14 mouse cellular contexts compared by ENCODE assay signal in genomic region chr2:72031717-72032116, GRCm38 (mm10). TPM values are rescaled to one million over a fixed set of nuclear protein-coding genes. Genes with fewer than 3 reads are reported as not detected.
"Had no signal": no experiment of that assay in that cellular context is flagged by ENCODE, and none has a peak within 500 bp of the region (broad histone marks: within the 10 kb centered on the region; RNA-seq: fewer than 3 reads in every experiment).

No protein-coding gene starts in this region.

- H3K9me3 ChIP-seq: limb, embryonic 10.5 days; liver, embryonic 15.5 days; midbrain, embryonic 15.5 days; neural tube, embryonic 12.5 days had no signal

- ATAC-seq: midbrain, embryonic 15.5 days had no signal

- H3K4me2 ChIP-seq: liver, embryonic 11.5 days; liver, embryonic 15.5 days; midbrain, embryonic 15.5 days; neural tube, embryonic 12.5 days had no signal

- H3K4me1 ChIP-seq: limb, embryonic 10.5 days; liver, embryonic 15.5 days; midbrain, embryonic 15.5 days; neural tube, embryonic 12.5 days had no signal

- H3K4me3 ChIP-seq: limb, embryonic 10.5 days; liver, embryonic 15.5 days; midbrain, embryonic 15.5 days; neural tube, embryonic 12.5 days had no signal

- H3K27me3 ChIP-seq: liver, embryonic 15.5 days; midbrain, embryonic 15.5 days; neural tube, embryonic 12.5 days had no signal

- H3K9ac ChIP-seq: liver, embryonic 15.5 days; midbrain, embryonic 15.5 days; neural tube, embryonic 12.5 days had no signal

- DNase-seq: kidney, adult 8-10 months; kidney, postnatal 25 days; layer of hippocampus, adult 9-11 months; lung, adult 2 months; lung, postnatal 10 days; retina, postnatal 1 day; right cerebral cortex, postnatal 14 days; thymus, postnatal 36 days had no signal

- H3K27ac ChIP-seq: limb, embryonic 10.5 days; liver, embryonic 15.5 days; macrophage; midbrain, embryonic 15.5 days; neural tube, embryonic 12.5 days had no signal

- H3K36me3 ChIP-seq: limb, embryonic 10.5 days; liver, embryonic 15.5 days; midbrain, embryonic 15.5 days; neural tube, embryonic 12.5 days had no signal

RNA-seq across cellular contexts. Expression of gene Rapgef4, which starts 50.7 kb away (rescaled TPM):
- polyA plus RNA-seq: macrophage had no signal
